Mouse (Mus musculus): ENCODE measurements around the gene Elmo2.

Elmo2 gene

GRCm38 (mm10) chr2:165288315-165289031 is 37.8 kb downstream of the Elmo2 start:
- peak; percentile 32 for DNase-seq (ENCODE audit: low spot score)

- DNase-seq (ENCODE audit: low spot score), result peak; percentile 94
Measured at GRCm38 (mm10) chr2:165287202-165287984, 38.9 kb downstream of the Elmo2 start, which contains the start of gene Slc35c2. Gene Slc35c2, minus strand, starts transcription at chr2:165287869.

GRCm38 (mm10) chr2:165286361-165287201 is 39.7 kb downstream of the Elmo2 start:
- no peak for DNase-seq (ENCODE audit: low spot score)

GRCm38 (mm10) chr2:165285621-165286020 is 40.7 kb downstream of the Elmo2 start:
- no peak for DNase-seq (ENCODE audit: low spot score)

GRCm38 (mm10) chr2:165285034-165285433 is 41.2 kb downstream of the Elmo2 start:
- no peak for DNase-seq (ENCODE audit: low spot score)

GRCm38 (mm10) chr2:165284377-165284776 is 41.9 kb downstream of the Elmo2 start:
- DNase-seq (ENCODE audit: low spot score), result no peak

- no peak for DNase-seq (ENCODE audit: low spot score)
Measured at GRCm38 (mm10) chr2:165283644-165284043, 42.6 kb downstream of the Elmo2 start.

GRCm38 (mm10) chr2:165281779-165282311 is 44.4 kb downstream of the Elmo2 start:
- no peak for DNase-seq (ENCODE audit: low spot score)

- DNase-seq (ENCODE audit: low spot score), result no peak
Measured at GRCm38 (mm10) chr2:165279351-165279750, 46.9 kb downstream of the Elmo2 start.

GRCm38 (mm10) chr2:165277188-165277740 is 49.0 kb downstream of the Elmo2 start:
- DNase-seq (ENCODE audit: low spot score), result no peak

GRCm38 (mm10) chr2:165275824-165276223 is 50.5 kb downstream of the Elmo2 start:
- DNase-seq (ENCODE audit: low spot score), result peak; percentile 52

- no peak for DNase-seq (ENCODE audit: low spot score)
Measured at GRCm38 (mm10) chr2:165275124-165275640, 51.1 kb downstream of the Elmo2 start.

GRCm38 (mm10) chr2:165273589-165273988 is 52.7 kb downstream of the Elmo2 start:
- DNase-seq (ENCODE audit: low spot score), result no peak

GRCm38 (mm10) chr2:165271326-165271725 is 55.0 kb downstream of the Elmo2 start:
- no peak for DNase-seq (ENCODE audit: low spot score)

- no peak for DNase-seq (ENCODE audit: low spot score)
Measured at GRCm38 (mm10) chr2:165270858-165271257, 55.4 kb downstream of the Elmo2 start.

GRCm38 (mm10) chr2:165266739-165267138 is 59.5 kb downstream of the Elmo2 start:
- no peak for DNase-seq (ENCODE audit: low spot score)

- no peak for DNase-seq (ENCODE audit: low spot score)
Measured at GRCm38 (mm10) chr2:165263861-165264260, 62.4 kb downstream of the Elmo2 start.

GRCm38 (mm10) chr2:165262274-165262990 is 63.8 kb downstream of the Elmo2 start:
- no peak for DNase-seq (ENCODE audit: low spot score)

GRCm38 (mm10) chr2:165259859-165260258 is 66.4 kb downstream of the Elmo2 start:
- DNase-seq (ENCODE audit: low spot score), result no peak

GRCm38 (mm10) chr2:165258321-165258720 is 68.0 kb downstream of the Elmo2 start:
- DNase-seq (ENCODE audit: low spot score), result no peak
